ENCODE assay signal across 19 mouse cellular contexts in genomic region chrX:9248911-9249310, GRCm38 (mm10). TPM values are rescaled to one million over a fixed set of nuclear protein-coding genes. Genes with fewer than 3 reads are reported as not detected.
DNase-seq lines count a peak whose midpoint lies in the region; ATAC-seq and TF ChIP-seq lines count a peak whose summit lies in the region.
"Had no signal": no experiment of that assay in that cellular context is flagged by ENCODE, and none has a peak within 500 bp of the region (broad histone marks: within the 10 kb centered on the region; RNA-seq: fewer than 3 reads in every experiment).

No protein-coding gene starts in this region.

- TF ChIP-seq CTCF in cerebellum, adult 2 months (IDR thresholded peaks at IDR 0.05; ENCODE audit: borderline replicate concordance, insufficient read depth, low read depth, low read length) = no peak

- no peak overlapping the region for H3K4me3 ChIP-seq in liver, embryonic 13.5 days (replicated peaks)
- H3K4me3 ChIP-seq in forebrain, embryonic 13.5 days = no peak overlapping the region
- H3K4me3 ChIP-seq in intestine, embryonic 15.5 days (replicated peaks) = no peak overlapping the region
- no peak overlapping the region for H3K4me3 ChIP-seq in stomach, embryonic 14.5 days (ENCODE audit: low read depth, low read length)
- no peak overlapping the region for H3K4me3 ChIP-seq in cerebellum, adult 2 months (replicated peaks; ENCODE audit: insufficient read depth, low read depth, low read length)
- H3K4me3 ChIP-seq: heart, embryonic 10.5 days had no signal

- ATAC-seq in liver, embryonic 13.5 days (ENCODE audit: low read depth) = no peak
- peak; percentile 87 for ATAC-seq in forebrain, embryonic 13.5 days
- ATAC-seq in intestine, embryonic 15.5 days = peak; percentile 84
- ATAC-seq in stomach, embryonic 14.5 days (ENCODE audit: insufficient number of reproducible peaks, insufficient read depth, low FRiP score, low read depth) = 0 out of 2 replicates have a peak, but pooled peaks have one; percentile 56
- ATAC-seq: inflammation-experienced regulatory T-cells, adult 6 months had no signal

- H3K27ac ChIP-seq in liver, embryonic 13.5 days = peak overlapping the region; percentile 39
- no peak overlapping the region for H3K27ac ChIP-seq in forebrain, embryonic 13.5 days
- no peak overlapping the region for H3K27ac ChIP-seq in intestine, embryonic 15.5 days
- H3K27ac ChIP-seq in stomach, embryonic 14.5 days (ENCODE audit: low read length) = no peak overlapping the region
- H3K27ac ChIP-seq in cerebellum, adult 2 months (ENCODE audit: insufficient read depth, low read length) = no peak overlapping the region
- H3K27ac ChIP-seq: heart, embryonic 10.5 days had no signal

- H3K9ac ChIP-seq in liver, embryonic 13.5 days = no peak overlapping the region
- no peak overlapping the region for H3K9ac ChIP-seq in forebrain, embryonic 13.5 days
- no peak overlapping the region for H3K9ac ChIP-seq in intestine, embryonic 15.5 days
- H3K9ac ChIP-seq in stomach, embryonic 14.5 days (replicated peaks; ENCODE audit: low read depth, low read length) = no peak overlapping the region
- H3K9ac ChIP-seq: lung, embryonic 14.5 days had no signal

- H3K4me1 ChIP-seq in liver, embryonic 13.5 days (replicated peaks) = peaks cover 46% of the 10 kb centered on the region
- peaks cover 6% of the 10 kb centered on the region; the same call in 1 of the 2 replicates for H3K4me1 ChIP-seq in forebrain, embryonic 13.5 days
- H3K4me1 ChIP-seq in intestine, embryonic 15.5 days (replicated peaks) = no peaks in the 10 kb centered on the region
- no peaks in the 10 kb centered on the region for H3K4me1 ChIP-seq in stomach, embryonic 14.5 days (ENCODE audit: control insufficient read depth, insufficient read depth, low read length)
- no peaks in the 10 kb centered on the region; the same call in 1 of the 2 replicates for H3K4me1 ChIP-seq in cerebellum, adult 2 months (ENCODE audit: control insufficient read depth, insufficient read depth, low read length)
- H3K4me1 ChIP-seq: heart, embryonic 10.5 days had no signal

- 73% methylated on average over 5 of the region's 5 CpGs for WGBS in liver, embryonic 13.5 days (ENCODE audit: insufficient replicate concordance)
- WGBS in forebrain, embryonic 13.5 days = 29% methylated on average over 5 of the region's 5 CpGs
- 57% methylated on average over 5 of the region's 5 CpGs for WGBS in intestine, embryonic 15.5 days
- WGBS in stomach, embryonic 14.5 days = 50% methylated on average over 5 of the region's 5 CpGs
- WGBS in cerebellum, adult 2 months = 61% methylated on average over 5 of the region's 5 CpGs

- no peaks in the 10 kb centered on the region for H3K9me3 ChIP-seq in liver, embryonic 13.5 days (replicated peaks)
- H3K9me3 ChIP-seq in forebrain, embryonic 13.5 days (replicated peaks) = no peaks in the 10 kb centered on the region
- no peaks in the 10 kb centered on the region for H3K9me3 ChIP-seq in intestine, embryonic 15.5 days
- H3K9me3 ChIP-seq in stomach, embryonic 14.5 days (ENCODE audit: control insufficient read depth, low read depth, low read length) = no peaks in the 10 kb centered on the region
- H3K9me3 ChIP-seq: heart, embryonic 10.5 days had no signal

- no peak for TF ChIP-seq POLR2A in cerebellum, adult 2 months (IDR thresholded peaks at IDR 0.05; ENCODE audit: borderline replicate concordance, insufficient read depth, low read length)

- no peaks in the 10 kb centered on the region for H3K36me3 ChIP-seq in liver, embryonic 13.5 days
- no peaks in the 10 kb centered on the region for H3K36me3 ChIP-seq in forebrain, embryonic 13.5 days (ENCODE audit: poor library complexity, severe bottlenecking)
- no peaks in the 10 kb centered on the region for H3K36me3 ChIP-seq in intestine, embryonic 15.5 days
- no peaks in the 10 kb centered on the region for H3K36me3 ChIP-seq in stomach, embryonic 14.5 days (ENCODE audit: control insufficient read depth, insufficient read depth, low read length)
- H3K36me3 ChIP-seq: heart, embryonic 10.5 days had no signal

- H3K4me2 ChIP-seq in liver, embryonic 13.5 days = no peak overlapping the region
- no peak overlapping the region for H3K4me2 ChIP-seq in forebrain, embryonic 13.5 days
- no peak overlapping the region for H3K4me2 ChIP-seq in intestine, embryonic 15.5 days (replicated peaks)
- no peak overlapping the region for H3K4me2 ChIP-seq in stomach, embryonic 14.5 days (replicated peaks; ENCODE audit: low read depth, low read length)
- H3K4me2 ChIP-seq: lung, embryonic 14.5 days had no signal

- H3K27me3 ChIP-seq in liver, embryonic 13.5 days = no peaks in the 10 kb centered on the region
- no peaks in the 10 kb centered on the region for H3K27me3 ChIP-seq in forebrain, embryonic 13.5 days
- no peaks in the 10 kb centered on the region for H3K27me3 ChIP-seq in intestine, embryonic 15.5 days (replicated peaks)
- H3K27me3 ChIP-seq in stomach, embryonic 14.5 days (ENCODE audit: control insufficient read depth, insufficient read depth, low read length) = no peaks in the 10 kb centered on the region
- no peaks in the 10 kb centered on the region for H3K27me3 ChIP-seq in cerebellum, adult 2 months (ENCODE audit: control insufficient read depth, insufficient read depth, low read length)

- DNase-seq in liver, embryonic 13.5 days = no peak
- DNase-seq in liver = no peak
- no peak for DNase-seq in cerebellum, adult 2 months
- no peak for DNase-seq in adrenal gland, adult 8-10 months
- DNase-seq: adrenal gland, postnatal 14 days; cerebellum, postnatal 10 days; gastrocnemius, postnatal 10 days; heart, postnatal 14 days; kidney, postnatal 25 days; layer of hippocampus, adult 9-11 months; lung, embryonic 14.5 days had no signal

RNA-seq across cellular contexts. Expression of gene Gm14862, which starts 7.8 kb away (rescaled TPM):
- 3.6 and 3.7 TPM in 2 replicates for polyA plus RNA-seq in liver, embryonic 13.5 days (2015; fragmentation: Nextera tagmentation; extraction: Ambion mirVana)
- 0.24 TPM in 1 of 2 replicates, not detected in the other for polyA plus RNA-seq in forebrain, embryonic 13.5 days (2015; fragmentation: Nextera tagmentation; extraction: Ambion mirVana)
- polyA plus RNA-seq in intestine, embryonic 15.5 days (2015; fragmentation: Nextera tagmentation; extraction: Ambion mirVana) = not detected in 2 replicates
- not detected in 2 replicates for polyA plus RNA-seq in stomach, embryonic 14.5 days (2014; fragmentation: Nextera tagmentation; extraction: Ambion mirVana)
- not detected in 2 replicates for polyA plus RNA-seq in cerebellum, adult 2 months (2012; rRNA removed)
- total RNA-seq in adrenal gland, adult 8-10 months (2022) = not detected
- total RNA-seq: adrenal gland, postnatal 14 days; gastrocnemius, postnatal 10 days; heart, postnatal 14 days; left cerebral cortex, postnatal 10 days had no signal
- polyA plus RNA-seq: heart, embryonic 10.5 days; limb, embryonic 14.5 days; thymus, postnatal 0 days had no signal

RNA-seq across cellular contexts. Expression of gene Xk, which starts 23.6 kb away (rescaled TPM):
- polyA plus RNA-seq in liver, embryonic 13.5 days (2015; fragmentation: Nextera tagmentation; extraction: Ambion mirVana) = 18.2 and 26.5 TPM in 2 replicates
- polyA plus RNA-seq in forebrain, embryonic 13.5 days (2015; fragmentation: Nextera tagmentation; extraction: Ambion mirVana) = 2.5 and 3.1 TPM in 2 replicates
- 4.1 and 4.9 TPM in 2 replicates for polyA plus RNA-seq in intestine, embryonic 15.5 days (2015; fragmentation: Nextera tagmentation; extraction: Ambion mirVana)
- 4.1 and 5.0 TPM in 2 replicates for polyA plus RNA-seq in stomach, embryonic 14.5 days (2014; fragmentation: Nextera tagmentation; extraction: Ambion mirVana)
- 20.1 and 22.7 TPM in 2 replicates for polyA plus RNA-seq in cerebellum, adult 2 months (2012; rRNA removed)
- total RNA-seq in adrenal gland, adult 8-10 months (2022) = 1 to 10 TPM; 2.5 to 2.7 (median 2.5) TPM

RNA-seq across cellular contexts. Expression of gene H2al1m, which starts 34.7 kb away (rescaled TPM):
- polyA plus RNA-seq in liver, embryonic 13.5 days (2015; fragmentation: Nextera tagmentation; extraction: Ambion mirVana) = 1.5 and 1.8 TPM in 2 replicates
- not detected in 2 replicates for polyA plus RNA-seq in forebrain, embryonic 13.5 days (2015; fragmentation: Nextera tagmentation; extraction: Ambion mirVana)
- polyA plus RNA-seq in intestine, embryonic 15.5 days (2015; fragmentation: Nextera tagmentation; extraction: Ambion mirVana) = not detected in 2 replicates
- 1.1 TPM in 1 of 2 replicates, not detected in the other for polyA plus RNA-seq in stomach, embryonic 14.5 days (2014; fragmentation: Nextera tagmentation; extraction: Ambion mirVana)
- 1.0 and 1.4 TPM in 2 replicates for polyA plus RNA-seq in cerebellum, adult 2 months (2012; rRNA removed)
- total RNA-seq in adrenal gland, adult 8-10 months (2022) = not detected
- total RNA-seq: adrenal gland, postnatal 14 days; gastrocnemius, postnatal 10 days; left cerebral cortex, postnatal 10 days had no signal
- polyA plus RNA-seq: heart, embryonic 10.5 days; inflammation-experienced regulatory T-cells, adult 6 months; limb, embryonic 14.5 days; lung, embryonic 14.5 days; thymus, postnatal 0 days had no signal

RNA-seq across cellular contexts. Expression of gene Lancl3, which starts 49.2 kb away (rescaled TPM):
- 0.27 and 0.31 TPM in 2 replicates for polyA plus RNA-seq in liver, embryonic 13.5 days (2015; fragmentation: Nextera tagmentation; extraction: Ambion mirVana)
- polyA plus RNA-seq in forebrain, embryonic 13.5 days (2015; fragmentation: Nextera tagmentation; extraction: Ambion mirVana) = 3.8 and 4.7 TPM in 2 replicates
- 0.69 and 0.78 TPM in 2 replicates for polyA plus RNA-seq in intestine, embryonic 15.5 days (2015; fragmentation: Nextera tagmentation; extraction: Ambion mirVana)
- polyA plus RNA-seq in stomach, embryonic 14.5 days (2014; fragmentation: Nextera tagmentation; extraction: Ambion mirVana) = 1.8 and 1.9 TPM in 2 replicates
- 5.0 and 5.5 TPM in 2 replicates for polyA plus RNA-seq in cerebellum, adult 2 months (2012; rRNA removed)
- 1 to 10 TPM; 2.3 to 4.9 (median 3.8) TPM for total RNA-seq in adrenal gland, adult 8-10 months (2022)
